Mouse (Mus musculus) heart, postnatal 0 days (tissue): ENCODE data around the gene Serpina1a. TPM values are rescaled to one million over a fixed set of nuclear protein-coding genes. Genes with fewer than 3 reads are reported as not detected.
"Not testable (repeated sequence)": the region's sequence is repeated elsewhere in the genome, so short reads cannot be mapped to it uniquely, and the experiment has no call there.

Experiments used
- ATAC-seq: fragments of 200-750 bp; cut with Nextera tagmentation; 2 replicates; pipeline ENCODE4 v1.8.0; 2017; ENCODE audit warnings: low read depth, moderate number of reproducible peaks, moderate library complexity; ENCODE audit not compliant: insufficient read depth
- DNase-seq: peaks from one replicate; pipeline ENCODE4 v3.0.0-alpha.2; 2016; ENCODE audit warnings: low spot score
- H3K27ac ChIP-seq: fragments of 300-500 bp; sonication (generic); 2 replicates; pipeline ENCODE4 v1.5.1; 2014; ENCODE audit warnings: low read depth, mild to moderate bottlenecking
- H3K27me3 ChIP-seq: fragments of 300-500 bp; sonication (generic); 2 replicates; pipeline ENCODE4 v1.6.1; 2014; ENCODE audit warnings: low read length, mixed read lengths; ENCODE audit not compliant: control insufficient read depth, insufficient read depth
- H3K36me3 ChIP-seq: fragments of 300-500 bp; sonication (generic); replicated peaks from 2 replicates; pipeline ENCODE4 v1.6.1; 2014; ENCODE audit warnings: low read length, mixed read lengths; ENCODE audit not compliant: control insufficient read depth, insufficient read depth
- H3K4me1 ChIP-seq: fragments of 300-500 bp; sonication (generic); 2 replicates; pipeline ENCODE4 v1.6.1; 2014; ENCODE audit warnings: antibody characterized with exemption; ENCODE audit not compliant: control insufficient read depth, insufficient read depth
- H3K4me2 ChIP-seq: fragments of 300-500 bp; sonication (generic); 2 replicates; pipeline ENCODE4 v1.6.1; 2014; ENCODE audit warnings: low read depth, mild to moderate bottlenecking, low read length, moderate library complexity
- H3K4me3 ChIP-seq: fragments of 300-500 bp; sonication (generic); 2 replicates; pipeline ENCODE4 v1.5.1; 2014; ENCODE audit warnings: low read depth, low read length
- H3K9ac ChIP-seq: fragments of 300-500 bp; sonication (generic); replicated peaks from 2 replicates; pipeline ENCODE4 v1.6.1; 2014; ENCODE audit warnings: low read depth, low read length, mixed read lengths
- H3K9me3 ChIP-seq: fragments of 300-500 bp; sonication (generic); replicated peaks from 2 replicates; pipeline ENCODE4 v1.6.1; 2016; ENCODE audit warnings: low read length; ENCODE audit not compliant: control insufficient read depth
- WGBS: fragments of 180-500 bp; shearing (Covaris S2); extraction: QIAGEN DNeasy Blood & Tissue Kit; methylation state at CpG from one replicate; pipeline ENCODE4 v1.1.7; 2014; 5-methylcytosine and 5-hydroxymethylcytosine counted together
- polyA plus RNA-seq: library from polyadenylated mRNA; unstranded; fragments of >200 nt; fragmentation: Nextera tagmentation; extraction: Ambion mirVana; gene quantifications from 2 replicates; pipeline ENCODE4 v1.2.1, GENCODE M21; 2015
- total RNA-seq: library from RNA; depleted of rRNA; stranded (reverse); fragments of >200 nt; gene quantifications from 2 replicates; pipeline ENCODE4 v1.2.3, GENCODE M21; 2014; ENCODE audit warnings: low replicate concordance; rRNA removed

Serpina1a gene
- total RNA-seq (0.88 and 7.1 TPM in 2 replicates), polyA plus RNA-seq (0.08 TPM in 1 of 2 replicates, not detected in the other)

GRCm38 (mm10) chr12:103863101-103863974 lies at the start of gene Serpina1a:
Serpina1a (minus strand) TSS chr12:103863562.
- H3K4me1 ChIP-seq, ATAC-seq, H3K4me3 ChIP-seq, H3K27me3 ChIP-seq, H3K36me3 ChIP-seq, DNase-seq, H3K4me2 ChIP-seq, H3K9me3 ChIP-seq, H3K9ac ChIP-seq, H3K27ac ChIP-seq: not testable (repeated sequence)
- 69% methylated on average over 9 of the region's 9 CpGs for WGBS

- not testable (repeated sequence) for H3K4me1 ChIP-seq, H3K9ac ChIP-seq, H3K4me3 ChIP-seq, H3K27ac ChIP-seq, H3K36me3 ChIP-seq, ATAC-seq, H3K4me2 ChIP-seq, DNase-seq, H3K9me3 ChIP-seq, H3K27me3 ChIP-seq
- WGBS, result 93% methylated on average over 11 of the region's 16 CpGs
Measured at GRCm38 (mm10) chr12:103909181-103909580, 45.8 kb upstream of the Serpina1a start.

GRCm38 (mm10) chr12:103907746-103908145 lies 44.4 kb upstream of the Serpina1a start:
- not testable (repeated sequence) for H3K4me2 ChIP-seq, DNase-seq, H3K27ac ChIP-seq, H3K27me3 ChIP-seq, H3K9ac ChIP-seq, H3K4me3 ChIP-seq, H3K36me3 ChIP-seq, ATAC-seq, H3K4me1 ChIP-seq, H3K9me3 ChIP-seq
- 19% methylated on average over 1 of the region's 1 CpGs for WGBS

- H3K27me3 ChIP-seq, H3K4me2 ChIP-seq, H3K36me3 ChIP-seq, DNase-seq, H3K27ac ChIP-seq, H3K9ac ChIP-seq, H3K4me3 ChIP-seq, ATAC-seq, H3K9me3 ChIP-seq, H3K4me1 ChIP-seq: not testable (repeated sequence)
- 70% methylated on average over 4 of the region's 4 CpGs for WGBS
Measured at GRCm38 (mm10) chr12:103904837-103905340, 41.5 kb upstream of the Serpina1a start, which contains the start of gene Serpina1c. Serpina1c (minus strand) TSS chr12:103904887.

- not testable (repeated sequence) for DNase-seq, ATAC-seq
- 68% methylated on average over 3 of the region's 3 CpGs for WGBS
Measured at GRCm38 (mm10) chr12:103901929-103902328, 38.6 kb upstream of the Serpina1a start.

GRCm38 (mm10) chr12:103866873-103867272 lies 3.5 kb upstream of the Serpina1a start:
- ATAC-seq, H3K9ac ChIP-seq, H3K27me3 ChIP-seq, H3K27ac ChIP-seq, H3K9me3 ChIP-seq, H3K4me2 ChIP-seq, H3K4me3 ChIP-seq, H3K36me3 ChIP-seq, H3K4me1 ChIP-seq, DNase-seq: not testable (repeated sequence)
- WGBS, result 63% methylated on average over 1 of the region's 1 CpGs

More at GRCm38 (mm10) chr12:103901929-103902328, 38.6 kb upstream of the Serpina1a start:
- not testable (repeated sequence) for H3K4me2 ChIP-seq, H3K36me3 ChIP-seq, H3K27ac ChIP-seq, H3K27me3 ChIP-seq, H3K9ac ChIP-seq, H3K9me3 ChIP-seq, H3K4me1 ChIP-seq, H3K4me3 ChIP-seq
